Mouse (Mus musculus): ENCODE data around the gene Irf2bpl.

DNA sequence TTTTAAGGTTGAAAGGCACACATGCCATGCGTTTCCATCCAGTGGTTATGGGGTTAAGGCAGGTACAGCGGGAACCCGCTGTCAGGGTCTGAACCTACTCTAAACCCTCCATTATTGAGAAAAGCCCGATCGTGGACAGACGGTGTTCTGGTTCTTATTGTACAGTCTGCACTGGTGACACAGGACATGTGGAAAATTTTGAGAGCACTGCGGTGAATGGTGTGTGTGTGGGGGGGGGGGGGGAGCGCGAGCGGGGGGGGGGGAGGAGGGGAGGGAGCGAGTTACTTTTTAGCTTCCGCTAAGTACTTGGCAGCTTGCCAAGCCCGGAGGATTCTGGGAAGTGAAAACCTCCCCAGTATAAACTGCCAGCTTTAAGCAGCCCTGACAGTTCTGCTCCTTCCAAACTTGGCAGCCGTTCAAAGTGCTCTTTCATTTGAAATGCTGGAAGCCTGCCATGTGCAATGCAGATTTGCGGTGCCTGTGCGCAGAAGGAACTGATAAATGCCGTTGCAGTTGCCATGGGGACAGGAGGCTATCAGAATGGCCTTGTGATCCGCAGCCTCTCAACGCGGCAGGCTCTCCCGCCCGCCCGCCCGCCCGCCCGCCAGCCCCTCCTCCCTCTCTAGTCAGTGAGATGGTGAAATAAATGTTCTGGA, 9.7 kb upstream of the Irf2bpl start:
- TF ChIP-seq CTCF (IDR thresholded peaks at IDR 0.05; ENCODE audit: low read depth, low read length) (no peak), POLR2A (IDR thresholded peaks at IDR 0.05; ENCODE audit: extremely low read depth, insufficient read depth, low read length) (0 out of 2 replicates have a peak, but pooled peaks have one; percentile 14)
